Mouse (Mus musculus): ENCODE results near the gene Vkorc1l1. TPM values are rescaled to one million over a fixed set of nuclear protein-coding genes. Genes with fewer than 3 reads are reported as not detected.
"Not testable (repeated sequence)": the region's sequence is repeated elsewhere in the genome, so short reads cannot be mapped to it uniquely, and the experiment has no call there.

Vkorc1l1 gene
- polyA plus RNA-seq (2015; fragmentation: Nextera tagmentation; extraction: Ambion mirVana): 31.3 and 33.4 TPM in 2 replicates

DNA sequence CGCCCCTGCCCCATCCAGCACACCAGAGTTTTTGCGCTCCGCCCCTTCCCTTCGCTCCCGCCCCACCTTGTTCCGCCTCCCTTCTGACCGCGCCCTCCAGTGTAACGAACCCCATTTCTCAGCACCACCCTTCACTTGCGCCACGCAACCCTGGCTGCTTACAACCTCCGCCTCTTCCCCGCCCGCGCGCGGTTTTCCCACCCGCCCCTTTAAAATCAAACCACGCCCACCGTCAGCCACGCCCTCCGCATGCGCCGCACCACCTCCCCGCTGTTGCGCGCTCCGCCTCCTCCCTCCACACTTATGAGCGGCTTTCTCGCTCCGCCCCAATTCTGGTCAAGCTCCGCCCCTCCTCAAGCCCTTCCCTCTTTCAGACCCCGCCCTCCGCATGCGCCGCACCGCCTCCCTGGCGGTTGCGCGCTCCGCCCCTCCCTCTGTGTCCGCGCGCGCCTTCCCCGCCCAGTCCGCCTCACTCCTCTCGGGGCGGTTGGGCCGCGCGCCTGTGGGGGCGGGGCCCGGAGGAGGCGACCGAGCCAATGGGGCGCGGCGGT is at the start of gene Vkorc1l1:
Vkorc1l1 (plus strand) TSS at position 476 of the 551 bp plus-strand sequence.
- Histone ChIP-seq H3K4me1 (replicated peaks) (peaks cover 10% of the 10 kb centered on the region), H3K9ac (peak within 1 kb of the TSS; percentile 71), H3K36me3 (no peaks in the 10 kb centered on the region), H3K4me3 (peak within 1 kb of the TSS; percentile 58), H3K4me2 (peak within 1 kb of the TSS; percentile 60), H3K27ac (replicated peaks) (peak within 1 kb of the TSS; percentile 75), H3K27me3 (no peaks in the 10 kb centered on the region), H3K9me3 (no peaks in the 10 kb centered on the region)
- ATAC-seq (ENCODE audit: low FRiP score, low read depth): peak; percentile 98
- WGBS: 1% methylated on average over 52 of the region's 59 CpGs

DNA sequence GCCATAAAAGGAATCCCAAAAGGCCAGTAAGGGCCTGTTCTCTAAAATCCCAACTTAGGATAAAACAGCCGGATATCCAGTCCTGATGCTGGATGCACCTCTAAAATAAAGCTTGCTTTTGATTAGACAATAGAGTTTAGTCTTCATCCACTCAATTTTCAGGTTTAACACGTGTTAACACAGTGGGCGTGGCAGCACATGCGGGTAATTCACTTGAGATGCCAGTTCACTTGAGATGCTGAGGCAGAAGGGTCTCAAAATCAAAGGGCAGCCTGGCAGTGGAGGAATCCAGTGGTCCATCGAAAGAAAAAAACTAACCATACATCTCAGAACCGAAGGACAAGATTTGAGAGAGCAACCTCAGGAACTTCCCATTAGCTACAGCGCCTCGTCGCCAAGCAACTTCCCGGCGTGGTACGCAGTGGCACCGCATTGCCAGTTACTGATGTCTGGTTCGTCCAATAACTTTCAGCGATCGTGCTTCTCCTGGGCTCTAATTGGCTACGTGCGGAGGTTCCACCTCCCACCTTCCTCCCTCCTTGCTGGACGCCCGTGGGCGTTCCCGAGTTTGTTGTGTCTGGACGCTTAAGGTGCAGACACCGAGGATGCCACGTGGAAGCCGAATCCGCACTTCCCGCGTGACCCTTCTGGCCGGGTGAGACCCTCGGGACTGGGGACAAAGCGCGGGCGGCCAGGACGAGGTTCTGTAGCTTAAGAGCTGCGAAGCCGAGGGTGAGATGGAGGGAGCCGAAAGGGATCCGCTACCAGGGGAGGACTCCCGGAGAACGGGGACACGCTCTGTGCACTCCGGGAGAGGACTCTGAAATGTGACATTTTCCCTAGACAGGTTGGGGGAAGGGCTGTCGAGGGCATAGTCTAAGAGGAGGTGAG is 46.3 kb upstream of the Vkorc1l1 start, which contains the start of gene Zbed5:
Zbed5 (plus strand) TSS at position 526 of the 891 bp plus-strand sequence.
- Histone ChIP-seq H3K9ac (peak within 1 kb of the TSS; percentile 61), H3K9me3 (no peaks in the 10 kb centered on the region), H3K27ac (replicated peaks) (peak within 1 kb of the TSS; percentile 48), H3K4me2 (peak within 1 kb of the TSS; percentile 80), H3K36me3 (no peaks in the 10 kb centered on the region), H3K27me3 (no peaks in the 10 kb centered on the region), H3K4me1 (replicated peaks) (peaks cover 14% of the 10 kb centered on the region), H3K4me3 (peak within 1 kb of the TSS; percentile 84)
- WGBS: 2% methylated on average over 44 of the region's 44 CpGs
- ATAC-seq (ENCODE audit: low FRiP score, low read depth): peak; percentile 99

DNA sequence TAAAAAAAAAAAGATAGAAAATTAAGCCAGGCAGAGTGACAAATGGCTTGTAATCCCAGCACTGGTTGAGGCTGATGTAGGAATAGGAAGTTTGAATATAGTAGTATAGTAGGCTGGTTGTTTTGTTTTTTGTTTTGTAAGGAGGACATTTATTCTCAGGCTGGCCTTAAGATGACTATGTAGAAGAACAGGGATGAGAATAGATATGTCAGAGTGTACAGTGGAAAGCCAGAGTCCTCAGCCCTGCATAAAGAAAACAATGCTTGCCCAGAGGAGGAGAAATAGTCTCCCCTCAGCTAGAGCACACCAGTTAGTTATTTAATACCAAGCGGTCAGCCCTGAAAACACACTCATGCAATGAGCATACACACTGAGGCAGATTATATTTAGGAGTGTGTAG is 43.3 kb upstream of the Vkorc1l1 start, which contains the start of gene Phkg1:
Phkg1 (minus strand) TSS at position 101 of the 400 bp plus-strand sequence.
- H3K9ac ChIP-seq: no peak within 1 kb of the TSS
- WGBS: 95% methylated on average over 1 of the region's 1 CpGs
- no peak within 1 kb of the TSS for H3K27ac ChIP-seq (replicated peaks)
- peaks cover 14% of the 10 kb centered on the region for H3K4me1 ChIP-seq (replicated peaks)
- no peak for ATAC-seq (ENCODE audit: low FRiP score, low read depth)
- H3K9me3 ChIP-seq: no peaks in the 10 kb centered on the region
- H3K4me3 ChIP-seq: no peak within 1 kb of the TSS
- H3K36me3 ChIP-seq: peaks cover 20% of the 10 kb centered on the region
- H3K27me3 ChIP-seq: no peaks in the 10 kb centered on the region
- no peak within 1 kb of the TSS for H3K4me2 ChIP-seq

DNA sequence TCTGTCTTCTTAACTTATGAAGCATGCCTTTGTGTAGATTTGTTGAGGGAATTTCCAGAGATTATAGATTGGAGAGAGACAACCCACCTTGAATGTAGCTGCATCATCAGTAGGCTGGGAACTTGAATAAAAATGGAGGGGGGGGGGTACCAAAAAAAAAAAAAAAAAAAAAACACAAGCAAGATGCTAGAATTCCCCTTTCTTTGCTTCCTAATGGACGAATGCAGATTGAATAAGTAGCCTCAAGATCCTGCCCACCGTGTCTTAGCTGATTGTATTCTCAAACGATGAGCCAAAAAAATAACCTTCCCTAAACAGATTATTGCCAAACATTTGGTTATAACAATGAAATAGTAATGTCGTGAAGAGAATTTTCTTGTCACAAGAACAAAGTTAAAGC is 34.0 kb upstream of the Vkorc1l1 start:
- Histone ChIP-seq H3K4me2 (peak overlapping the region; percentile 75), H3K27ac (replicated peaks) (peak overlapping the region; percentile 98), H3K4me3 (peak overlapping the region; percentile 69), H3K27me3 (no peaks in the 10 kb centered on the region), H3K4me1 (replicated peaks) (peaks cover 15% of the 10 kb centered on the region), H3K9me3 (no peaks in the 10 kb centered on the region), H3K9ac (peak overlapping the region; percentile 89), H3K36me3 (peaks cover 10% of the 10 kb centered on the region)
- WGBS: 19% methylated on average over 4 of the region's 4 CpGs
- no peak for ATAC-seq (ENCODE audit: low FRiP score, low read depth)

DNA sequence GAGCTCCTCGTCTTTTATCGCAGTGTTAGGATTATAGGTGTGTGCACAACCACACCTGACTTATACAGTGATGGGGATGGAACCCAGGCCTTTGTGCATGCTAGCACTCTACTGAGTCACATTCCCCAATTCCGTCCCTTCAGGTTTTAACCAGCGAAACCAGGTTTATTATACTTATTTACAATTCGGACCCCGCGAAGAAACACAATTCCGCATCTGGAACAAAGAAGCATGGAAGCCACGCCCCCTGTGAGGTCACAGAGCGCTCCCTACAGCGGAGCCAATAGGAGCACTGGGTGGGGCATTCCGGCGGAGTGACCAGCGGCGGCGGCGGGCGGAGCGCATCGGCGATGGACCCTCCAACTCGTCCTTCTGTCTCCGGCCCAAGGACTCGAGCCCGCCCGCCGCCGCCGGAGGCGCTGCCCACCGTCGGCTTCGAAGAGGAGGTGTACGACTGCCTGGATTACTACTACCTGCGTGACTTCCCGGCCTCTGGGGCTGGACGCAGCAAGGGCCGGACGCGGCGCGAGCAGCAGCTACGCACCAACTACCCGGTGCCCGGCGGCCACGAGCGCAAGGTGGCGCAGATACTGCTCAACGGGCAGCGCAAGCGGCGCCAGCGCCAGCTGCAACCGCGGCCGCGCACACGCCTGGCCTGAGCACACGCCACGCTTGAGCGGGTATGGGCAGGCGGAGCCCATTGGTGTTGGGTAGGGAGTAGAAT is 33.4 kb upstream of the Vkorc1l1 start, which contains the start of gene Nupr1l:
Nupr1l (plus strand) TSS at position 299 of the 724 bp plus-strand sequence.
- H3K4me1 ChIP-seq (replicated peaks): peaks cover 15% of the 10 kb centered on the region
- ATAC-seq (ENCODE audit: low FRiP score, low read depth): peak; percentile 98
- H3K27ac ChIP-seq (replicated peaks): peak within 1 kb of the TSS; percentile 98
- under 1% methylated on average over 61 of the region's 63 CpGs for WGBS
- H3K4me2 ChIP-seq: peak within 1 kb of the TSS; percentile 75
- H3K36me3 ChIP-seq: peaks cover 4% of the 10 kb centered on the region
- peak within 1 kb of the TSS; percentile 89 for H3K9ac ChIP-seq
- no peaks in the 10 kb centered on the region for H3K27me3 ChIP-seq
- no peaks in the 10 kb centered on the region for H3K9me3 ChIP-seq
- H3K4me3 ChIP-seq: peak within 1 kb of the TSS; percentile 69

DNA sequence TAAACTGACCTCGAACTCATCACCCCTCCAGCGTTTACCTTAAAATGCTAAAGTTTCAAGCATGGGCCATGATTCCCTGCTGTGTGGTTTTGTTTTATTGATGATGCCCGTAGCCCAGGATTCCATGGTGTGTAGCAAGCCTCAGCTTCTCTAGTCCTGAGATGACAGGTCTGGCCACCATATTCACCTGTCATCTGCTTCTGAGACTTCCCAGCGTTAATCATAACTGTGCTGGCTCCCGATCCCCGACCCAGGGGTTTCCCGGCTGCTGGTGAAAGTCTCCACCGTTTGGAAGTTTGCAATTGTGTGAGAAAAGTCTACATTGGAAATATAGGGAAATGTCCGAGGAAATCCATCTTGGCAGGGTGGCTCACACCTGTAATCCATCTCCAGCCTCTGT is 32.6 kb upstream of the Vkorc1l1 start:
- Histone ChIP-seq H3K36me3 (peaks cover under 1% of the 10 kb centered on the region), H3K9me3 (no peaks in the 10 kb centered on the region), H3K27ac (replicated peaks) (peak overlapping the region; percentile 98), H3K4me1 (replicated peaks) (peaks cover 15% of the 10 kb centered on the region), H3K9ac (peak overlapping the region; percentile 89), H3K4me3 (peak overlapping the region; percentile 69), H3K27me3 (no peaks in the 10 kb centered on the region), H3K4me2 (peak overlapping the region; percentile 75)
- no peak for ATAC-seq (ENCODE audit: low FRiP score, low read depth)
- 68% methylated on average over 9 of the region's 9 CpGs for WGBS

DNA sequence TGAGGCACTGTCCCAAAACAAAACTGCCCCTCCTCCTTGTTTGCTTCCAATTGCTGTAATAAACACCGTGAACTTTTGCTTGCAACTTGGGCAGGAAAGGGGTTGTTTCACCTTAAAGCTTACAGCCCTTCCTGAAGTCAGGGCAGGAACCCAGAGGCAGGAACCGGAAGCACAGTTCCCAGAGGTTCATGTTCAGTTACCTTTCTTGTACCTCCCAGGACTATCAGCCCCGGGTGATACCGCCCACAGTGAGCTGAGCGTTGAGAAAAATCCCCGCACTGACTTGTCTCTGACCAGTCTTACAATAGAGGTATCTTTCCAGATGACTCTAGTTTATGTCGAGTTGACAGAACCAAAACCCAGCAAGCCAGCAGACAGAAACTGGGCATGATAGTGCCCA is 32.2 kb upstream of the Vkorc1l1 start:
- no peak for ATAC-seq (ENCODE audit: low FRiP score, low read depth)
- H3K4me2 ChIP-seq: peak overlapping the region; percentile 75; the same call in 1 of the 2 replicates
- H3K27me3 ChIP-seq: no peaks in the 10 kb centered on the region
- no peak overlapping the region for H3K4me3 ChIP-seq
- peaks cover 15% of the 10 kb centered on the region for H3K4me1 ChIP-seq (replicated peaks)
- H3K36me3 ChIP-seq: no peaks in the 10 kb centered on the region
- H3K9me3 ChIP-seq: no peaks in the 10 kb centered on the region
- H3K27ac ChIP-seq (replicated peaks): no peak overlapping the region
- no peak overlapping the region for H3K9ac ChIP-seq
- WGBS: 85% methylated on average over 7 of the region's 7 CpGs

DNA sequence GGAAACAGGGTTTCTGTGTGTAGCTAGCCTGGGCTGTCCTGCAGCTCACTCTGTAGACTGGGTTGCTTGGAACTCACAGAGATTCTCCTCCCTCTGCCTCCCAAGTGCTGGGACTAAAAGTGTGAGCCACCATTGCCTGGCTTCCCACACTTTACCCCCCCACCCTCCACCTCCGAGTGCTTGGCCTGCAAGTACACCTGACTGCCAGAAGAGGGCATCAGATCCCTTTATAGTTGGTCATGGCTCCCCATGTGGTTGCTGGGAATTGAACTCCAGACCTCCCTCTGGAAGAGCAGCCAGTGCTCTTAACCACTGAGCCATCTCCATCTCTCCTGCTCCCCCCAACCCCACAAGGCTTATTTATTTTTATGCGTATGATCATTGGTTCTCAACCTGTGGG is 27.7 kb upstream of the Vkorc1l1 start:
- Histone ChIP-seq H3K27me3 (no peaks in the 10 kb centered on the region), H3K27ac (replicated peaks) (no peak overlapping the region), H3K9ac (no peak overlapping the region), H3K9me3 (no peaks in the 10 kb centered on the region), H3K4me3 (no peak overlapping the region), H3K4me1 (replicated peaks) (peaks cover 7% of the 10 kb centered on the region), H3K36me3 (no peaks in the 10 kb centered on the region), H3K4me2 (no peak overlapping the region)
- no peak for ATAC-seq (ENCODE audit: low FRiP score, low read depth)
- 25% methylated on average over 2 of the region's 2 CpGs for WGBS

DNA sequence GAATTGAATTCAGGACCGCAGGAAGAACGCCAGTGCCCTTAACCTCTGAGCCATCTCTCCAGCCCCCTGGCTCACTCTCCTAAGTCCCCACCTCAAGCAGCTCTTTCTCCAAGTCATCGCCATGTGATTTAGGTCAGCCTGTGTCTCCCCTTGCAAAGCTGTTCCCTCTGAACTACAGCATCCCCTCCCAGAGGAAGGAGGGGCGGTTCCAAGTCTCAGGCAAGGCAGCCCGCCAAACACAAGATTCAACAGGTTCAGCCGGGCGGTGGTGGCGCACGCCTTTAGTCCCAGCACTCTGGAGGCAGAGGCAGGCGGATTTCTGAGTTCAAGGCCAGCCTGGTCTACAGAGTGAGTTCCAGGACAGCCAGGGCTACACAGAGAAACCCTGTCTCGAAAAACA is 26.3 kb upstream of the Vkorc1l1 start:
- not testable (repeated sequence) for H3K9ac ChIP-seq; H3K9me3 ChIP-seq; H3K27ac ChIP-seq (replicated peaks); H3K4me2 ChIP-seq; H3K27me3 ChIP-seq; H3K36me3 ChIP-seq; H3K4me3 ChIP-seq; H3K4me1 ChIP-seq (replicated peaks); ATAC-seq (ENCODE audit: low FRiP score, low read depth)
- 86% methylated on average over 11 of the region's 11 CpGs for WGBS

DNA sequence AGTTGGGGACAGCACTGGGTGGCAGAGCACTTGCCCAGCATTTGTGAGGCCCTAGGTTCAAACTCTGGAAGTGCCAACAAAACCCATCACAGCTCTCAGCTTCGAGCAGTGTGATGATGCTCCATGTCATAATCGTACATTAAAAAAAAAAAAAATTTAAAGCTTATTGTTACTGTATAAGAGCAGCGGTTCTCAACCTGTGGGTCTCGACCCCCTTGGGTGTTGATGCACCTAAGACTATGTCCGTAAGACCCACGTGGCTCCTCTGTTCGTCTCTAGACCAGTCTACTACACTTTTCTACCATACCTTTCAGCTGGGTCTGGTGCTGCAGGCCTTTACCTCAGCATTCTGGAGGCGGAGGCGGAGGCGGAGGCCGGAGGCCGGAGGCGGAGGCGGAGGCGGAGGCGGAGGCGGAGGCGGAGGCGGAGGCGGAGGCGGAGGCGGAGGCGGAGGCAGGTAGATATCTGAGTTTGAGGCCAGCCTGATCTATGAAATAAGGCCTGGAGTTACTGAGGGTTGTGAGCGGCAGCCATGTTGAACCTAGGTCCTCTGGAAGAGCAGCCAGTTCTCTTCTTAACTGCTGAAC is 23.6 kb upstream of the Vkorc1l1 start:
- no peak overlapping the region for H3K4me3 ChIP-seq
- H3K4me2 ChIP-seq: no peak overlapping the region
- H3K27ac ChIP-seq (replicated peaks): no peak overlapping the region
- no peaks in the 10 kb centered on the region for H3K9me3 ChIP-seq
- no peaks in the 10 kb centered on the region for H3K27me3 ChIP-seq
- 93% methylated on average over 24 of the region's 24 CpGs for WGBS
- H3K36me3 ChIP-seq: no peaks in the 10 kb centered on the region
- H3K4me1 ChIP-seq (replicated peaks): no peaks in the 10 kb centered on the region
- no peak for ATAC-seq (ENCODE audit: low FRiP score, low read depth)
- H3K9ac ChIP-seq: no peak overlapping the region

DNA sequence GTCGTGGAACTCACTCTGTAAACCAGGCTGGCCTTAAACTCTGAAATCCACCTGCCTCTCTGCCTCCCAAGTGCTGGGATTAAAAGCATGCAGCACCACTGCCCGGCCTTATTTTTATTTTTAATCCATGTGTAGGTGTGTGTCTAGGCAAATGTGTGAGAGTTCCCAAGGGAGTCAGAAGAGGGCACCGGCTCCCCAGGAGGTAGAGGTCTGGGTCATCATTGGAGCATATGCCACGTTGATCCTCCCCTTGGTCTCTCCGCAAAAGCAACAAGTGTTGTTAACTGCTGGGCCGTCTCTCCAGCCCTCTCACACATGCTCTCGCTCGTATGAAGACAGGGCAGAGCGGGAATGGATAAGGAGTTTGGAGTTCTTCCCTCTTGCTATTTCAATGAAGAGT is 23.0 kb upstream of the Vkorc1l1 start:
- H3K27ac ChIP-seq (replicated peaks): no peak overlapping the region
- H3K36me3 ChIP-seq: no peaks in the 10 kb centered on the region
- no peak overlapping the region for H3K4me3 ChIP-seq
- H3K9me3 ChIP-seq: no peaks in the 10 kb centered on the region
- no peak overlapping the region for H3K9ac ChIP-seq
- WGBS: 83% methylated on average over 9 of the region's 9 CpGs
- no peaks in the 10 kb centered on the region for H3K4me1 ChIP-seq (replicated peaks)
- H3K4me2 ChIP-seq: no peak overlapping the region
- ATAC-seq (ENCODE audit: low FRiP score, low read depth): no peak
- H3K27me3 ChIP-seq: no peaks in the 10 kb centered on the region

Data from hindbrain, embryonic 15.5 days (tissue).